Mouse (Mus musculus) stomach, embryonic 15.5 days (tissue): ENCODE data around the gene Dclk1. TPM values are rescaled to one million over a fixed set of nuclear protein-coding genes. Genes with fewer than 3 reads are reported as not detected.

Experiments
- ATAC-seq: fragments of 200-750 bp; cut with Nextera tagmentation; 2 replicates; pipeline ENCODE4 v1.8.0; 2017; ENCODE audit warnings: low read depth, moderate number of reproducible peaks, moderate TSS enrichment; ENCODE audit not compliant: insufficient read depth, low FRiP score
- H3K27ac ChIP-seq: fragments of 300-500 bp; sonication (generic); 2 replicates; pipeline ENCODE4 v1.5.1; 2015; ENCODE audit warnings: mild to moderate bottlenecking, inconsistent platforms
- H3K27me3 ChIP-seq: fragments of 300-500 bp; sonication (generic); replicated peaks from 2 replicates; pipeline ENCODE4 v1.6.1; 2015; ENCODE audit warnings: inconsistent platforms
- H3K36me3 ChIP-seq: fragments of 300-500 bp; sonication (generic); 2 replicates; pipeline ENCODE4 v1.6.1; 2015; ENCODE audit warnings: inconsistent platforms
- H3K4me1 ChIP-seq: fragments of 300-500 bp; sonication (generic); 2 replicates; pipeline ENCODE4 v1.6.1; 2015; ENCODE audit warnings: inconsistent platforms
- H3K4me2 ChIP-seq: fragments of 300-500 bp; sonication (generic); 2 replicates; pipeline ENCODE4 v1.6.1; 2015; ENCODE audit warnings: mild to moderate bottlenecking, inconsistent platforms
- H3K4me3 ChIP-seq: fragments of 300-500 bp; sonication (generic); replicated peaks from 2 replicates; pipeline ENCODE4 v1.5.1; 2015; ENCODE audit warnings: inconsistent platforms
- H3K9ac ChIP-seq: fragments of 300-500 bp; sonication (generic); 2 replicates; pipeline ENCODE4 v1.6.1; 2015; ENCODE audit warnings: inconsistent platforms
- H3K9me3 ChIP-seq: fragments of 300-500 bp; sonication (generic); 2 replicates; pipeline ENCODE4 v1.6.1; 2016; ENCODE audit warnings: inconsistent platforms
- WGBS: fragments of 180-500 bp; shearing (Covaris S2); methylation state at CpG from one replicate; pipeline ENCODE4 v1.1.7; 2015; 5-methylcytosine and 5-hydroxymethylcytosine counted together
- polyA plus RNA-seq: library from polyadenylated mRNA; unstranded; fragments of >200 nt; fragmentation: Nextera tagmentation; extraction: Ambion mirVana; gene quantifications from 2 replicates; pipeline ENCODE4 v1.2.1, GENCODE M21; 2015

The Dclk1 gene
- polyA plus RNA-seq, 1 experiment from 2014 or later, result 13.4 TPM

GRCm38 (mm10) chr3:55540406-55541140 lies 298.4 kb downstream of the Dclk1 start:
- H3K27me3 ChIP-seq, result no peaks in the 10 kb centered on the region
- no peak for ATAC-seq
- WGBS, result 86% methylated on average over 6 of the region's 6 CpGs
- no peak overlapping the region for H3K27ac ChIP-seq
- H3K9me3 ChIP-seq, result no peaks in the 10 kb centered on the region
- H3K4me3 ChIP-seq, result no peak overlapping the region
- H3K4me2 ChIP-seq, result no peak overlapping the region
- H3K4me1 ChIP-seq, result no peaks in the 10 kb centered on the region; the same call in 1 of the 2 replicates
- H3K36me3 ChIP-seq, result no peaks in the 10 kb centered on the region
- no peak overlapping the region for H3K9ac ChIP-seq

- ATAC-seq, result no peak
- Histone ChIP-seq H3K36me3 (no peaks in the 10 kb centered on the region), H3K4me3 (no peak overlapping the region), H3K4me2 (no peak overlapping the region), H3K9me3 (no peaks in the 10 kb centered on the region), H3K4me1 (no peaks in the 10 kb centered on the region; the same call in 1 of the 2 replicates), H3K9ac (no peak overlapping the region), H3K27me3 (no peaks in the 10 kb centered on the region), H3K27ac (no peak overlapping the region)
- WGBS, result 88% methylated on average over 1 of the region's 1 CpGs
Observed at GRCm38 (mm10) chr3:55541799-55542198, 299.6 kb downstream of the Dclk1 start.

GRCm38 (mm10) chr3:55542310-55542709 lies 300.1 kb downstream of the Dclk1 start:
- Histone ChIP-seq H3K4me3 (no peak overlapping the region), H3K4me2 (peak overlapping the region; percentile 23; the same call in 1 of the 2 replicates), H3K27me3 (no peaks in the 10 kb centered on the region), H3K4me1 (no peaks in the 10 kb centered on the region; the same call in 1 of the 2 replicates), H3K9me3 (no peaks in the 10 kb centered on the region), H3K9ac (no peak overlapping the region), H3K27ac (no peak overlapping the region), H3K36me3 (no peaks in the 10 kb centered on the region)
- WGBS, result 17% methylated on average over 8 of the region's 8 CpGs
- no peak for ATAC-seq

- H3K4me3 ChIP-seq, result no peak overlapping the region
Observed at GRCm38 (mm10) chr3:55542947-55543346, 300.8 kb downstream of the Dclk1 start.

DNA sequence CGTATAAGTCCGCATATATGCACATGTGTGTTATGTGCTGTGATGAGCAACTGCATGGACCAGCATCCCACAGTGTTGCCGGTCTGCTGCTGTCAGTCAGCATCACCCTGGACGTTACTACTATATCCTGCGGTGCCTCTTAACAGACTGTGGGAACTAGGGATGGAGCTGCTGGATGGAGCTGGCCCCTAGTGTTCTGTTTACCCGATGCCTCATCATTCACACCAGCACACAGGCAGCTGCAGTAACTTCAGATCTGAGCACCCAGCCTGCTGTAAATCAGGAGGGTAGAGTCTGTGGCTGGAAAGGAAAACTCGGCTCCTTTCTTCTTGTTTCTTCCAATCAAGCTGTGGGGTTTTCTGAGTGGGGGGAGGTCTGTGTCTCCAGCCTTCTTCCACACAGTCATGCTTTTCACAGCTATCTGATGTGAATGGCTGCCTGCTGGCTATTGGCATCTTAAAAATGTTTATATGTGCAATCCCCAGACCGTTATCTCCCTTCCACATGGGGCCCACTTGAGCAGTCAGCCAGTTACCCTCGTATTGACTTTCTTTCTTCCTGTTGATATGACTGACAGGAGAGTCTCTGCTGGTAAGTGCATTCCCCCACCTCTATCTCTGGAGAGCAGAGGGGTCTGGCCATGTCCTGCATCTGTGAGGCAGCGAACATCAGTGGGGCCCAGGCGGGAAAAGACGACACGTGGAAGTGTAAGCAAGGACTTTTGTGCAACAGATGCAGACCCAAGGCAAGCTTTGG lies 301.9 kb downstream of the Dclk1 start:
- Histone ChIP-seq H3K4me2 (no peak overlapping the region), H3K9ac (no peak overlapping the region), H3K27me3 (no peaks in the 10 kb centered on the region), H3K27ac (no peak overlapping the region), H3K4me3 (no peak overlapping the region), H3K9me3 (no peaks in the 10 kb centered on the region), H3K36me3 (no peaks in the 10 kb centered on the region), H3K4me1 (no peaks in the 10 kb centered on the region; the same call in 1 of the 2 replicates)
- ATAC-seq, result no peak
- 43% methylated on average over 13 of the region's 13 CpGs for WGBS

More at GRCm38 (mm10) chr3:55542947-55543346, 300.8 kb downstream of the Dclk1 start:
- WGBS, result 81% methylated on average over 16 of the region's 16 CpGs
- Histone ChIP-seq H3K9me3 (no peaks in the 10 kb centered on the region), H3K9ac (no peak overlapping the region), H3K36me3 (no peaks in the 10 kb centered on the region), H3K27ac (no peak overlapping the region), H3K4me1 (no peaks in the 10 kb centered on the region; the same call in 1 of the 2 replicates), H3K4me2 (peak overlapping the region; percentile 23; the same call in 1 of the 2 replicates), H3K27me3 (no peaks in the 10 kb centered on the region)
- no peak for ATAC-seq

DNA sequence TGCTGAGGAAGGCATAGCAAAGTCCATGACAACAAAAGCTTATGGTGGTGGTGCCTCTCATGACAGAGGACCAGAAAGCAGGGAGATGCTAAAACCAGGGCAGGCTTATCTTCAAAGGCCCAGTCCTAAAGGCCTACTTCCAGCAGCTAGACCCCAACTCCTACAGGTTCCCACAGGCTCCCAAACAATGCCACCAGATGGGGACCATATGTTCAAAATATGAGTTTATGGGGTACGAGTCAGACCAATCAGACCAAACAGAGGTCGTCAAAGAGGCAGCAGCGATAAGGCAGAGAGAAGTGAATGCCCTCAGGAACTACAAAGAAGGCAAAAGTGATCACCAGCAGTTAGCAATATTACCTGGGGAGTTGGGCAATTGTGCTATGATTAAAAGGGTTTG lies 303.1 kb downstream of the Dclk1 start:
- Histone ChIP-seq H3K4me3 (no peak overlapping the region), H3K4me2 (no peak overlapping the region), H3K4me1 (no peaks in the 10 kb centered on the region; the same call in 1 of the 2 replicates), H3K9ac (no peak overlapping the region), H3K9me3 (no peaks in the 10 kb centered on the region), H3K27ac (no peak overlapping the region), H3K27me3 (no peaks in the 10 kb centered on the region), H3K36me3 (no peaks in the 10 kb centered on the region)
- no peak for ATAC-seq
- WGBS, result 79% methylated on average over 3 of the region's 3 CpGs

DNA sequence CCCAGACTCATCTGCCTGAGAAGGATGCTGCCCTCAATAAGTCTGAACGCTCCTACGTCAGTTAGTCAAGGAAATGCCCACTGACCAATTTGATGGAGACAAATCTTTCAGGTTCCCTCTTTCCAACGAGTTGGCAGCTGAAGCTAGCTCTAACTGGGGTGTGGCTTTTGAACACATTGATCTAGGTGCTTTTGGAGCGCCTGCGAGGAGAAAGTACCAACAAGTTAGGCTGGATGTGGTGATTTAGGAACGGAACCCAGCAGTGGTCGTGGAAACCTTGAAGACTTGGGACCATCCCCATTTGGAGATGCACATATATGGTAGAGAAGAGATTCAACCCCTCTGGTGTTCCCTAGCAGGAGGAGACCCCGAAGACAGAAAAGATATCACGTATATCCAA lies 303.8 kb downstream of the Dclk1 start:
- Histone ChIP-seq H3K9ac (no peak overlapping the region), H3K4me3 (no peak overlapping the region), H3K9me3 (no peaks in the 10 kb centered on the region), H3K4me2 (no peak overlapping the region), H3K27ac (no peak overlapping the region), H3K4me1 (no peaks in the 10 kb centered on the region; the same call in 1 of the 2 replicates), H3K36me3 (no peaks in the 10 kb centered on the region), H3K27me3 (no peaks in the 10 kb centered on the region)
- WGBS, result 89% methylated on average over 9 of the region's 9 CpGs
- no peak for ATAC-seq

GRCm38 (mm10) chr3:55547106-55547505 lies 304.9 kb downstream of the Dclk1 start:
- WGBS, result 62% methylated on average over 2 of the region's 2 CpGs
- H3K9me3 ChIP-seq, result no peaks in the 10 kb centered on the region

GRCm38 (mm10) chr3:55549376-55549775 lies 307.2 kb downstream of the Dclk1 start:
- no peak for ATAC-seq
- Histone ChIP-seq H3K27ac (no peak overlapping the region), H3K4me2 (no peak overlapping the region), H3K4me1 (no peaks in the 10 kb centered on the region), H3K9ac (no peak overlapping the region), H3K36me3 (no peaks in the 10 kb centered on the region), H3K4me3 (no peak overlapping the region), H3K27me3 (no peaks in the 10 kb centered on the region), H3K9me3 (no peaks in the 10 kb centered on the region)
- WGBS, result 75% methylated on average over 7 of the region's 7 CpGs

More at GRCm38 (mm10) chr3:55547106-55547505, 304.9 kb downstream of the Dclk1 start:
- no peak for ATAC-seq
- H3K36me3 ChIP-seq, result no peaks in the 10 kb centered on the region
- no peak overlapping the region for H3K9ac ChIP-seq
- no peaks in the 10 kb centered on the region; the same call in 1 of the 2 replicates for H3K4me1 ChIP-seq
- no peaks in the 10 kb centered on the region for H3K27me3 ChIP-seq
- H3K4me3 ChIP-seq, result no peak overlapping the region
- no peak overlapping the region for H3K27ac ChIP-seq
- no peak overlapping the region for H3K4me2 ChIP-seq

DNA sequence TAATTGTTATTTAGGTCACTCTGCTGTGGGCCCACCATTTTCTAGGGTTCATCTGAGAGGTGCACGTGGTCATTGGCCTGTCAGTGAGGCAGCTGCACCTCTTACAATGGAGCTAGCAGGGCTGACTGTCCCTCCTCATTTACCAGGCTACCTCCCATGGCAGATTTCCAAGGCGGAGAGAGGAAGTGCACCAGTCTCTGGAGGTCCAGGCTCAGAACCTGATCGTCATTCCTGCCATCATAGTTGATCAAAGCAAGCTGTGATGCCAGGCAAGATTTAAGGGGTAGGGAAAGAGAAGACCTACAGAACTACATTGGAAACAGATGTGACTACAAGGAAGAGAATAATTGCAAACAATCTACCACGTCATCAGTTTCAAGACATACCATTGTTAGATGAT lies 308.8 kb downstream of the Dclk1 start:
- H3K9ac ChIP-seq, result no peak overlapping the region
- no peak for ATAC-seq
- no peaks in the 10 kb centered on the region for H3K4me1 ChIP-seq
- H3K4me3 ChIP-seq, result no peak overlapping the region
- no peaks in the 10 kb centered on the region for H3K9me3 ChIP-seq
- H3K4me2 ChIP-seq, result no peak overlapping the region
- H3K27me3 ChIP-seq, result no peaks in the 10 kb centered on the region
- no peak overlapping the region for H3K27ac ChIP-seq
- no peaks in the 10 kb centered on the region for H3K36me3 ChIP-seq
- 73% methylated on average over 4 of the region's 4 CpGs for WGBS

- H3K27me3 ChIP-seq, result no peaks in the 10 kb centered on the region
- no peak overlapping the region for H3K4me3 ChIP-seq
- no peak for ATAC-seq
- H3K4me1 ChIP-seq, result no peaks in the 10 kb centered on the region
- H3K27ac ChIP-seq, result no peak overlapping the region
- no peak overlapping the region for H3K9ac ChIP-seq
- no peak overlapping the region for H3K4me2 ChIP-seq
- no peaks in the 10 kb centered on the region for H3K36me3 ChIP-seq
- 86% methylated on average over 4 of the region's 4 CpGs for WGBS
- H3K9me3 ChIP-seq, result no peaks in the 10 kb centered on the region
Observed at GRCm38 (mm10) chr3:55551912-55552311, 309.7 kb downstream of the Dclk1 start.

DNA sequence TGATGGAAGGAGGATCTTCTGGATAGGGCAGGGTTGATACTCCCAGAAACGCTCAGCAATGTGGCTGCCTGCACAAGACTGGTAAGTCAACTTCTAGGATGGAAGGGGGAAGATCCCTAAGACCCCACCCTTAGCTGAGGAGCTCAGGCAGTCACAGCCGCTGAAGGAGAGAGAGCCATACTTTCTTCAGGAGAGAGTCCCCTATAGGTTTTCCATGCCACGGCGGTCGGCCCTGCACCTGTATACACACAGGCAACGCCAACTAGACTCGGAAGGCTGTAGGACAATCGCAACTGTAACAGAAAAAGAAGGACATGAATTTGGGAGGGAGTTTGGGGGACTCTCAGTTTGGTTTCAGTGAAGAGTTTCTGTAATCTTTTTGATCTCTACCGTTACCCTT lies 310.9 kb downstream of the Dclk1 start:
- no peaks in the 10 kb centered on the region for H3K27me3 ChIP-seq
- no peaks in the 10 kb centered on the region for H3K9me3 ChIP-seq
- H3K4me3 ChIP-seq, result no peak overlapping the region
- H3K36me3 ChIP-seq, result no peaks in the 10 kb centered on the region
- WGBS, result 84% methylated on average over 9 of the region's 9 CpGs
- ATAC-seq, result no peak
- H3K4me1 ChIP-seq, result no peaks in the 10 kb centered on the region
- no peak overlapping the region for H3K9ac ChIP-seq
- H3K4me2 ChIP-seq, result no peak overlapping the region
- H3K27ac ChIP-seq, result no peak overlapping the region
